Mouse (Mus musculus) lung, embryonic 14.5 days (tissue): ENCODE data around the gene Matn3. TPM values are rescaled to one million over a fixed set of nuclear protein-coding genes. Genes with fewer than 3 reads are reported as not detected.
"Not testable (repeated sequence)": the region's sequence is repeated elsewhere in the genome, so short reads cannot be mapped to it uniquely, and the experiment has no call there.

Experiments used
- ATAC-seq: fragments of 200-750 bp; cut with Nextera tagmentation; 2 replicates; pipeline ENCODE4 v1.8.0; 2017; ENCODE audit warnings: mild to moderate bottlenecking, moderate TSS enrichment, moderate library complexity; ENCODE audit not compliant: insufficient read depth
- DNase-seq: peaks from one replicate; pipeline ENCODE4 v3.0.0-alpha.2; 2015
- H3K27ac ChIP-seq: fragments of 300-500 bp; sonication (generic); 2 replicates; pipeline ENCODE4 v1.5.1; 2014; ENCODE audit warnings: low read depth, mild to moderate bottlenecking, moderate library complexity
- H3K27me3 ChIP-seq: fragments of 300-500 bp; sonication (generic); 2 replicates; pipeline ENCODE4 v1.6.1; 2014; ENCODE audit warnings: low read length, control low read depth; ENCODE audit not compliant: insufficient read depth
- H3K36me3 ChIP-seq: fragments of 300-500 bp; sonication (generic); 2 replicates; pipeline ENCODE4 v1.6.1; 2014; ENCODE audit warnings: control low read depth; ENCODE audit not compliant: insufficient read depth
- H3K4me1 ChIP-seq: fragments of 300-500 bp; sonication (generic); 2 replicates; pipeline ENCODE4 v1.6.1; 2014; ENCODE audit warnings: antibody characterized with exemption, control low read depth; ENCODE audit not compliant: insufficient read depth
- H3K4me2 ChIP-seq: fragments of 300-500 bp; sonication (generic); 2 replicates; pipeline ENCODE4 v1.6.1; 2014; ENCODE audit warnings: mild to moderate bottlenecking
- H3K4me3 ChIP-seq: fragments of 300-500 bp; sonication (generic); 2 replicates; pipeline ENCODE4 v1.5.1; 2014; ENCODE audit warnings: low read depth, low read length
- H3K9ac ChIP-seq: fragments of 300-500 bp; sonication (generic); 2 replicates; pipeline ENCODE4 v1.6.1; 2014
- H3K9me3 ChIP-seq: fragments of 300-500 bp; sonication (generic); 2 replicates; pipeline ENCODE4 v1.6.1; 2016; ENCODE audit warnings: low read depth, low read length, control low read depth
- CTCF ChIP-seq: IDR thresholded peaks from 2 replicates; pipeline ENCODE4 v1.5.1; 2016; ENCODE audit warnings: antibody characterized with exemption, low read depth
- WGBS: fragments of 180-500 bp; shearing (Covaris S2); extraction: QIAGEN DNeasy Blood & Tissue Kit; methylation state at CpG from one replicate; pipeline ENCODE4 v1.1.7; 2014; 5-methylcytosine and 5-hydroxymethylcytosine counted together
- polyA plus RNA-seq: library from polyadenylated mRNA; unstranded; fragments of >200 nt; fragmentation: Nextera tagmentation; extraction: Ambion mirVana; gene quantifications from 2 replicates; pipeline ENCODE4 v1.2.1, GENCODE M21; 2014

Gene Matn3
- polyA plus RNA-seq, 1 experiment from 2014 or later, result 0.87 TPM

- ATAC-seq, H3K9ac ChIP-seq, H3K27ac ChIP-seq, H3K9me3 ChIP-seq, H3K4me1 ChIP-seq, H3K27me3 ChIP-seq, H3K4me2 ChIP-seq, H3K4me3 ChIP-seq: not testable (repeated sequence)
- 54% methylated on average over 4 of the region's 4 CpGs for whole genome bisulfite sequencing
- H3K36me3 ChIP-seq, result peaks cover 77% of the 10 kb centered on the region
- peak; percentile 58 for TF ChIP-seq CTCF
- DNase-seq, result peak; percentile 49
These were observed 11.5 kb upstream of the Matn3 start for GRCm38 (mm10) chr12:8936210-8936609.

- 94% methylated on average over 4 of the region's 4 CpGs for WGBS
- H3K36me3 ChIP-seq, result peaks cover 53% of the 10 kb centered on the region
- no peak overlapping the region for H3K4me3 ChIP-seq
- ATAC-seq (no peak), DNase-seq (no peak)
- no peaks in the 10 kb centered on the region for H3K4me1 ChIP-seq
- no peaks in the 10 kb centered on the region for H3K9me3 ChIP-seq
- no peak overlapping the region for H3K27ac ChIP-seq
- no peaks in the 10 kb centered on the region for H3K27me3 ChIP-seq
- H3K9ac ChIP-seq, result no peak overlapping the region
- no peak overlapping the region for H3K4me2 ChIP-seq
- no peak for TF ChIP-seq CTCF
These were observed 8.2 kb upstream of the Matn3 start for GRCm38 (mm10) chr12:8939490-8939889.

- Histone ChIP-seq H3K36me3 (peaks cover 44% of the 10 kb centered on the region), H3K27me3 (no peaks in the 10 kb centered on the region), H3K4me2 (no peak overlapping the region), H3K9ac (no peak overlapping the region), H3K27ac (no peak overlapping the region), H3K4me1 (no peaks in the 10 kb centered on the region), H3K9me3 (no peaks in the 10 kb centered on the region), H3K4me3 (no peak overlapping the region)
- TF ChIP-seq CTCF, result no peak
- WGBS, result 62% methylated on average over 12 of the region's 12 CpGs
- DNase-seq (no peak), ATAC-seq (no peak)
These were observed 7.4 kb upstream of the Matn3 start for GRCm38 (mm10) chr12:8940011-8941005.

GRCm38 (mm10) chr12:8941131-8941615, 6.6 kb upstream of the Matn3 start:
- Histone ChIP-seq H3K4me2 (no peak overlapping the region), H3K4me3 (no peak overlapping the region), H3K27me3 (no peaks in the 10 kb centered on the region), H3K9me3 (no peaks in the 10 kb centered on the region), H3K9ac (no peak overlapping the region), H3K4me1 (no peaks in the 10 kb centered on the region), H3K36me3 (peaks cover 36% of the 10 kb centered on the region), H3K27ac (no peak overlapping the region)
- TF ChIP-seq CTCF, result no peak
- WGBS, result 71% methylated on average over 4 of the region's 4 CpGs
- no peak for DNase-seq
- ATAC-seq, result no peak

GRCm38 (mm10) chr12:8941699-8942392, 5.9 kb upstream of the Matn3 start:
- Histone ChIP-seq H3K4me2 (no peak overlapping the region), H3K27me3 (no peaks in the 10 kb centered on the region), H3K9ac (no peak overlapping the region), H3K9me3 (no peaks in the 10 kb centered on the region), H3K27ac (no peak overlapping the region), H3K4me1 (no peaks in the 10 kb centered on the region), H3K4me3 (no peak overlapping the region), H3K36me3 (peaks cover 29% of the 10 kb centered on the region)
- WGBS, result 57% methylated on average over 4 of the region's 4 CpGs
- TF ChIP-seq CTCF, result no peak
- DNase-seq (no peak), ATAC-seq (no peak)

- Histone ChIP-seq H3K36me3 (no peaks in the 10 kb centered on the region), H3K27me3 (no peaks in the 10 kb centered on the region), H3K4me3 (peak overlapping the region; percentile 48; the same call in 1 of the 2 replicates), H3K4me2 (peak overlapping the region; percentile 96), H3K9me3 (no peaks in the 10 kb centered on the region), H3K9ac (peak overlapping the region; percentile 52), H3K27ac (no peak overlapping the region), H3K4me1 (no peaks in the 10 kb centered on the region)
- WGBS, result 41% methylated on average over 9 of the region's 9 CpGs
- DNase-seq, result no peak
- no peak for TF ChIP-seq CTCF
- ATAC-seq, result no peak
These were observed 566 bp upstream of the Matn3 start for GRCm38 (mm10) chr12:8947163-8947562.

- no peak for TF ChIP-seq CTCF
- 81% methylated on average over 10 of the region's 10 CpGs for WGBS
- no peak for DNase-seq
These were observed 5.4 kb downstream of the Matn3 start for GRCm38 (mm10) chr12:8953136-8953535.

More at GRCm38 (mm10) chr12:8953136-8953535, 5.4 kb downstream of the Matn3 start:
- H3K27me3 ChIP-seq, result no peaks in the 10 kb centered on the region
- ATAC-seq, result no peak
- no peaks in the 10 kb centered on the region for H3K36me3 ChIP-seq
- no peak overlapping the region for H3K4me3 ChIP-seq
- H3K4me1 ChIP-seq, result no peaks in the 10 kb centered on the region
- no peak overlapping the region for H3K9ac ChIP-seq
- no peaks in the 10 kb centered on the region for H3K9me3 ChIP-seq
- no peak overlapping the region for H3K4me2 ChIP-seq
- no peak overlapping the region for H3K27ac ChIP-seq
